29 mouse cellular contexts compared by ENCODE assay signal in the genomic region with DNA sequence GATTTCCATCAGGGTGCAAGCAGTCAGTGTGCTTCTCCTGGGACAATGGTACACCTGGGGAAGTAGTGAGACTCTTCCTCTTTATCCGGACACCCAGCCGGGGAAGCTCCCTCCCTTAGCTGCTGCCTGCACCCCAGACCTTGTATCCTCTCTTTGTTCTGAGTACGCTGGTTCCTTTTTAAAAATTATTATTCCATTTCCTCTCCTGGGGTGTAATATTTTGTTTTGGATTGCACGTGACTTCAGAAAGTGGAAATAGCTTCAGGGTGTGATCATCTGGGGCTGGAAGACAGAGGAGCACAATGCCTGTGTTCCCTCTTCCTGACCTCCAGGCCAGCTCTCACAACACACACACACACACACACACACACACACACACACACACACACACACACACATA. TPM values are rescaled to one million over a fixed set of nuclear protein-coding genes. Genes with fewer than 3 reads are reported as not detected.
DNase-seq lines count a peak whose midpoint lies in the region; ATAC-seq and TF ChIP-seq lines count a peak whose summit lies in the region.
"Had no signal": no experiment of that assay in that cellular context is flagged by ENCODE, and none has a peak within 500 bp of the region (broad histone marks: within the 10 kb centered on the region; RNA-seq: fewer than 3 reads in every experiment).

No protein-coding gene starts in this region.

- no peak for TF ChIP-seq POLR2A in bone marrow macrophage, adult 2 months (IDR thresholded peaks at IDR 0.05; ENCODE audit: borderline replicate concordance, low read depth, low read length)

- peaks cover 52% of the 10 kb centered on the region for H3K4me1 ChIP-seq in bone marrow macrophage, adult 2 months (ENCODE audit: control insufficient read depth, insufficient read depth, low read length)
- H3K4me1 ChIP-seq: embryonic facial prominence, embryonic 15.5 days; forebrain, embryonic 13.5 days; heart, embryonic 13.5 days; limb, embryonic 12.5 days; midbrain, embryonic 13.5 days had no signal

- peak; percentile 14 for DNase-seq in adrenal gland, adult 8-10 months
- no peak for DNase-seq in adrenal gland, postnatal 25 days
- DNase-seq in kidney, adult 8-10 months: peak; percentile 33 to 51
- no peak for DNase-seq in kidney, adult 18-20 months
- no peak for DNase-seq in gastrocnemius, postnatal 25 days
- DNase-seq: adrenal gland, postnatal 10 days; cerebellum, adult 2 months; cerebellum, postnatal 14 days; gastrocnemius, postnatal 10 days; heart, postnatal 10 days; liver, postnatal 0 days; lung, postnatal 4 days; thymus, postnatal 4 days had no signal

- no peak for TF ChIP-seq CTCF in bone marrow macrophage, adult 2 months (IDR thresholded peaks at IDR 0.05; ENCODE audit: low read depth, low read length)

- ATAC-seq in megakaryocyte, adult 5-6 weeks (ENCODE audit: poor library complexity, severe bottlenecking): peak; percentile 56
- ATAC-seq: CD4-positive, CD25-positive, alpha-beta regulatory T cell, adult 4 months; forebrain, embryonic 13.5 days; intestine, postnatal 0 days; liver, postnatal 0 days; midbrain, embryonic 13.5 days had no signal

- H3K27ac ChIP-seq in bone marrow macrophage, adult 2 months (ENCODE audit: insufficient read depth, low read depth, low read length): peak overlapping the region; percentile 24; the same call in 1 of the 2 replicates
- H3K27ac ChIP-seq: embryonic facial prominence, embryonic 10.5 days; embryonic facial prominence, embryonic 15.5 days; forebrain, embryonic 13.5 days; heart, embryonic 13.5 days; hindbrain, embryonic 14.5 days; layer of hippocampus, adult 2 months; left cerebral cortex, adult 2 months; limb, embryonic 12.5 days; midbrain, embryonic 13.5 days had no signal

- H3K4me3 ChIP-seq in bone marrow macrophage, adult 2 months (ENCODE audit: insufficient read depth, low read length): no peak overlapping the region
- H3K4me3 ChIP-seq: embryonic facial prominence, embryonic 10.5 days; embryonic facial prominence, embryonic 15.5 days; forebrain, embryonic 13.5 days; heart, embryonic 13.5 days; layer of hippocampus, adult 2 months; left cerebral cortex, adult 2 months; limb, embryonic 12.5 days; midbrain, embryonic 13.5 days had no signal

RNA-seq across cellular contexts. Expression of a gene that starts 2.5 kb away (rescaled TPM):
- 1 to 10 TPM; 1.8 to 6.0 (median 4.7) TPM for total RNA-seq in adrenal gland, adult 8-10 months (2022)
- total RNA-seq in adrenal gland, postnatal 25 days (2021): 0.39 and 1.00 TPM in 2 replicates
- polyA plus RNA-seq in bone marrow macrophage, adult 2 months (2012; ENCODE audit: insufficient read depth, insufficient read length, missing spikeins): 59.0 and 67.4 TPM in 2 replicates
- total RNA-seq in megakaryocyte, adult 5-6 weeks (2015): 2.5 and 3.3 TPM in 2 replicates
- 3.2 and 3.7 TPM in 2 replicates for total RNA-seq in megakaryocyte, adult 5-6 weeks (2017)
- under 1 TPM; 0.11 to 0.13 TPM for total RNA-seq in gastrocnemius, postnatal 25 days (2021)

RNA-seq across cellular contexts. Expression of a gene that starts 35.2 kb away (rescaled TPM):
- 1 to 10 TPM; 1.5 to 3.6 (median 3.2) TPM for total RNA-seq in adrenal gland, adult 8-10 months (2022)
- 1.3 and 2.5 TPM in 2 replicates for total RNA-seq in adrenal gland, postnatal 25 days (2021)
- polyA plus RNA-seq in bone marrow macrophage, adult 2 months (2012; ENCODE audit: insufficient read depth, insufficient read length, missing spikeins): not detected in 2 replicates
- 0.07 TPM in 1 of 2 replicates, not detected in the other for total RNA-seq in megakaryocyte, adult 5-6 weeks (2015)
- total RNA-seq in megakaryocyte, adult 5-6 weeks (2017): 0.22 TPM in 1 of 2 replicates, not detected in the other
- under 1 TPM; 0.36 to 0.40 TPM for total RNA-seq in gastrocnemius, postnatal 25 days (2021)
- total RNA-seq: granulocyte monocyte progenitor cell, adult 5-6 weeks; hematopoietic stem cell, adult 5-6 weeks; megakaryocyte-erythroid progenitor cell, adult 5-6 weeks had no signal

Comparison
In these comparisons a context has a peak if more than half of its experiments do, and no peak if none do; other contexts are left out.
1. DNase-seq: peak in adrenal gland, adult 8-10 months (single experiment) and kidney, adult 8-10 months (2 of 2); none in adrenal gland, postnatal 25 days (single experiment), kidney, adult 18-20 months (single experiment) and gastrocnemius, postnatal 25 days (single experiment).